Mouse (Mus musculus) layer of hippocampus, postnatal 10 days (tissue): Measurements from ENCODE around the gene Ccser1. TPM values are rescaled to one million over a fixed set of nuclear protein-coding genes. Genes with fewer than 3 reads are reported as not detected.
"Not testable (repeated sequence)": the region's sequence is repeated elsewhere in the genome, so short reads cannot be mapped to it uniquely, and the experiment has no call there.

Experiments
- DNase-seq, 2 experiments: peaks; one replicate each; pipeline ENCODE4 v3.0.0; 2021; ENCODE audit warnings: low spot score in 2 of 2
- total RNA-seq, 2 experiments: library from RNA; stranded (reverse); gene quantifications; 2 replicates each; pipeline ENCODE4 v1.2.3; 2021

The Ccser1 gene
- total RNA-seq, 2 experiments from 2014 or later, result 38.8 to 44.3 TPM

- no peak for DNase-seq
Observed at GRCm38 (mm10) chr6:61978379-61978778, 798.3 kb downstream of the Ccser1 start.

GRCm38 (mm10) chr6:62014374-62014773, 834.2 kb downstream of the Ccser1 start:
- DNase-seq, result no peak

- DNase-seq, result no peak
Observed at GRCm38 (mm10) chr6:62044454-62044853, 864.3 kb downstream of the Ccser1 start.

- not testable (repeated sequence) for DNase-seq
Observed at GRCm38 (mm10) chr6:62045042-62045441, 864.9 kb downstream of the Ccser1 start.

- no peak for DNase-seq
Observed at GRCm38 (mm10) chr6:62055276-62055675, 875.2 kb downstream of the Ccser1 start.

- DNase-seq, result no peak
Observed at GRCm38 (mm10) chr6:62066363-62067023, 886.4 kb downstream of the Ccser1 start.

- DNase-seq, result no peak
Observed at GRCm38 (mm10) chr6:62067024-62067380, 886.9 kb downstream of the Ccser1 start.

- DNase-seq, result no peak
Observed at GRCm38 (mm10) chr6:62105464-62105863, 925.3 kb downstream of the Ccser1 start.

GRCm38 (mm10) chr6:62132531-62132930, 952.4 kb downstream of the Ccser1 start:
- no peak for DNase-seq

- no peak for DNase-seq
Observed at GRCm38 (mm10) chr6:62160320-62160719, 980.2 kb downstream of the Ccser1 start.

GRCm38 (mm10) chr6:62162596-62162995, 982.5 kb downstream of the Ccser1 start:
- DNase-seq, result no peak

GRCm38 (mm10) chr6:62163826-62164225, 983.7 kb downstream of the Ccser1 start:
- no peak for DNase-seq

GRCm38 (mm10) chr6:62196496-62197188, 1016.5 kb downstream of the Ccser1 start:
- DNase-seq, result no peak

GRCm38 (mm10) chr6:62198768-62199167, 1018.6 kb downstream of the Ccser1 start:
- no peak for DNase-seq

- no peak for DNase-seq
Observed at GRCm38 (mm10) chr6:62205013-62205412, 1024.9 kb downstream of the Ccser1 start.

GRCm38 (mm10) chr6:62221856-62222255, 1041.7 kb downstream of the Ccser1 start:
- no peak for DNase-seq

GRCm38 (mm10) chr6:62263899-62264298, 1083.8 kb downstream of the Ccser1 start:
- DNase-seq, result no peak

- DNase-seq, result no peak
Observed at GRCm38 (mm10) chr6:62264525-62264924, 1084.4 kb downstream of the Ccser1 start.

GRCm38 (mm10) chr6:62281256-62281655, 1101.1 kb downstream of the Ccser1 start:
- no peak for DNase-seq

GRCm38 (mm10) chr6:62301576-62302312, 1121.6 kb downstream of the Ccser1 start:
- no peak for DNase-seq

GRCm38 (mm10) chr6:62318627-62319026, 1138.5 kb downstream of the Ccser1 start:
- no peak for DNase-seq

- no peak for DNase-seq
Observed at GRCm38 (mm10) chr6:62340319-62340718, 1160.2 kb downstream of the Ccser1 start.
